Mouse (Mus musculus) megakaryocyte-erythroid progenitor cell, adult 5-6 weeks (primary cell): ENCODE results near the gene Zswim9. TPM values are rescaled to one million over a fixed set of nuclear protein-coding genes. Genes with fewer than 3 reads are reported as not detected.

Source experiments
- ATAC-seq: replicated peaks from 2 replicates; pipeline ENCODE4 v1.8.0; 2016; ENCODE audit warnings: mild to moderate bottlenecking, inconsistent platforms; ENCODE audit not compliant: severe bottlenecking, poor library complexity, low FRiP score, low TSS enrichment
- total RNA-seq, 2 experiments: library from RNA; stranded (forward) in 1 of 2; stranded (reverse) in 1 of 2; fragments of 200-1000, 215-1000 nt in 1 of 2; fragments of >200 nt in 1 of 2; fragmentation: Nextera tagmentation in 1 of 2; gene quantifications; 2 replicates each; pipeline ENCODE4 v1.2.3; 2014 to 2017

Zswim9 gene
- total RNA-seq (2014; fragmentation: Nextera tagmentation) = 5.9 and 6.3 TPM in 2 replicates
- total RNA-seq (2017) = 1.7 and 5.9 TPM in 2 replicates

GRCm38 (mm10) chr7:13278308-13278891, at the start of gene Zswim9:
Gene Zswim9, minus strand, starts transcription at chr7:13278721.
- ATAC-seq = peak; percentile 96

GRCm38 (mm10) chr7:13324316-13324715, 45.8 kb upstream of the Zswim9 start, which contains the start of gene Pla2g4c:
Gene Pla2g4c, plus strand, starts transcription at chr7:13324655.
- ATAC-seq = peak; percentile 97

GRCm38 (mm10) chr7:13321424-13321823, 42.9 kb upstream of the Zswim9 start:
- no peak for ATAC-seq

GRCm38 (mm10) chr7:13314095-13314597, 35.6 kb upstream of the Zswim9 start:
- ATAC-seq = no peak

- no peak for ATAC-seq
These were observed 32.9 kb upstream of the Zswim9 start for GRCm38 (mm10) chr7:13311401-13311800.

- ATAC-seq = peak; percentile 91
These were observed 32.1 kb upstream of the Zswim9 start for GRCm38 (mm10) chr7:13310493-13311199.

GRCm38 (mm10) chr7:13309407-13309806, 30.9 kb upstream of the Zswim9 start:
- 0 out of 2 replicates have a peak, but pooled peaks have one; percentile 11 for ATAC-seq

- no peak for ATAC-seq
These were observed 24.9 kb upstream of the Zswim9 start for GRCm38 (mm10) chr7:13303372-13303771.

- ATAC-seq = peak; percentile 68
These were observed 24.3 kb upstream of the Zswim9 start for GRCm38 (mm10) chr7:13302780-13303179.

GRCm38 (mm10) chr7:13301643-13302042, 23.1 kb upstream of the Zswim9 start:
- ATAC-seq = no peak

- ATAC-seq = no peak
These were observed 20.3 kb upstream of the Zswim9 start for GRCm38 (mm10) chr7:13298821-13299220.

- ATAC-seq = no peak
These were observed 19.1 kb upstream of the Zswim9 start for GRCm38 (mm10) chr7:13297636-13298035.

- ATAC-seq = no peak
These were observed 16.7 kb upstream of the Zswim9 start for GRCm38 (mm10) chr7:13295256-13295655.

GRCm38 (mm10) chr7:13293878-13294855, 15.6 kb upstream of the Zswim9 start:
- ATAC-seq = no peak

- no peak for ATAC-seq
These were observed 12.8 kb upstream of the Zswim9 start for GRCm38 (mm10) chr7:13291370-13291769.

GRCm38 (mm10) chr7:13290041-13290675, 11.6 kb upstream of the Zswim9 start:
- ATAC-seq = no peak

GRCm38 (mm10) chr7:13288621-13289020, 10.1 kb upstream of the Zswim9 start:
- peak; percentile 80 for ATAC-seq

- peak; percentile 74 for ATAC-seq
These were observed 436 bp upstream of the Zswim9 start for GRCm38 (mm10) chr7:13278957-13279356.

- peak; percentile 9 for ATAC-seq
These were observed 688 bp downstream of the Zswim9 start for GRCm38 (mm10) chr7:13277833-13278232.
